Mouse (Mus musculus) brain, embryonic 18.5 days (tissue): ENCODE measurements around the gene Myrip.
"Not testable (repeated sequence)": the region's sequence is repeated elsewhere in the genome, so short reads cannot be mapped to it uniquely, and the experiment has no call there.

Source experiments
- DNase-seq: peaks from one replicate; pipeline ENCODE4 v3.0.0-alpha.2; 2012; ENCODE audit warnings: low read depth, low spot score

Myrip gene

DNA sequence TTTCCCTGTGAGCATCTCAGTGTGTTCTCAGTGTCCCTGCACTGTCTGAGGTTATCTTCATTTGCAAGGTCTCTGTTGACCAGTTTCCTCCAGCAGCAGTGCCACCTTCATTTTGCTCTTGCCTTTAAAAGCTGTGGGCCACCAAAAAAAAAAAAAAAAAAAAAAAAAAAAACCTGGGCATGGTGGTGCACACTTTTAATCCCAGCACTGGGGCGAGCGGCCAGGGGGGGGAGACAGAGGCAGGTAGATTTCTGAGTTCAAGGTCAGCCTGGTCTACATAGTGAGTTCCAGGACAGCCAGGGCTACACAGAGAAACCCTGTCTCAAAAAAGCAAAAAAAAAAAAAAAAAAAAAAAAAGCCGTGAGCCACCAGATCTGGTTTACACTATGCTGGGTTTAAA lies 29.7 kb downstream of the Myrip start:
- not testable (repeated sequence) for DNase-seq

GRCm38 (mm10) chr9:120338172-120338571 lies 36.9 kb downstream of the Myrip start:
- no peak for DNase-seq

DNA sequence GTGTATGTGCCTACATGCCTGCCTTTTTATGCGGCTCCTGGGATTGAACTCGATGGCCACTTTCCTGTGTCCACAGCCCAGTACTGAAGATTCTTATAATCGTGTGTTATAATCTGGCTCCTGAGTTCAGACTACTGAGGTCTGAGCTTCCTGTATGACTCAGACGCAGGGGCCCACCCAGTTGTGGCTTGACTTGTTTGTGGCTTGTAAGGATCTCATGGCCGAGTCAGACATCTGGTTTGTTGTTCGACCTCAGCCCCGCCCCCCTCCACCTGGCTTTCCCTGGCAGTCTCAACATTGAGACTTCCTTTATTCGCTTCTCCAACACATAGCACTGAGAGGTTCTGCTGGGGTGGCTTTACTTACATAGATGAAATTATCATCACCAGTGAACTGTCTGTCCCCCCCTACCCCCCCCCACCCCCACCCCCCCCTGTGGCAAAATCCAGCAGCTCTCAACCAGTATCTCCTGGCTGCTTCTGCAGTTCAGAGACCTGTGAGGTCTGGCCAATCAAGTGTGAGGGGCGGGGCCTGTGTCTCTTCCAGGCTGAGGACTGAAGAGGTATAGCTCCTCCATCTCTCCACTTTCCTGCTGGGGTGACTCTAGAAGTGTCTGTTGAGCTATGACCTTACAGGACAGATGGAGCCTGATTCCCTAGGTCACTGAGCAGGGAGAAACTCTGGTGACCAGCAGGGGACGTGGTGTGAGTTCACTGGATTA lies 38.8 kb downstream of the Myrip start:
- no peak for DNase-seq

GRCm38 (mm10) chr9:120343123-120343790 lies 41.9 kb downstream of the Myrip start:
- DNase-seq, result no peak

GRCm38 (mm10) chr9:120345651-120346151 lies 44.4 kb downstream of the Myrip start:
- no peak for DNase-seq

DNA sequence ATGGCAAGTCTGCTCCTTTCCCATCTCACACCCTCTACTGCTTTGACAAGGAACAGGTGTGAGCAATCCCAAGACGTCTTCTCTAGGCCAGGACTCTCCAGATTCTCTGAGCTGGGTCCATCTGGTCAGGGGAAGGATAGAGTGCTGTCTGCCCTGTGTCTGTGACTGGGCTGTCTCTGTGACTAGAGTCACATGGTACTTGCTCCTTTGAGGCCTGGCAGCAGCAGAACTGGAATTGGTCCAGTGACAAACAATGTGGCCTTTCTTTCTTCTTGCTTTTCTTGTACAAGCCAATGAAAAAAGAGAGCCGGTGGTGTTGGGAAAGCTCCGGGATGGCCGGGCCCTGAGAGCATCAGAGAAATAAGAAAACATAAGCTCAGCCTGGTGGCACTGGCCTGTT lies 47.8 kb downstream of the Myrip start:
- peak; percentile 49 for DNase-seq

DNA sequence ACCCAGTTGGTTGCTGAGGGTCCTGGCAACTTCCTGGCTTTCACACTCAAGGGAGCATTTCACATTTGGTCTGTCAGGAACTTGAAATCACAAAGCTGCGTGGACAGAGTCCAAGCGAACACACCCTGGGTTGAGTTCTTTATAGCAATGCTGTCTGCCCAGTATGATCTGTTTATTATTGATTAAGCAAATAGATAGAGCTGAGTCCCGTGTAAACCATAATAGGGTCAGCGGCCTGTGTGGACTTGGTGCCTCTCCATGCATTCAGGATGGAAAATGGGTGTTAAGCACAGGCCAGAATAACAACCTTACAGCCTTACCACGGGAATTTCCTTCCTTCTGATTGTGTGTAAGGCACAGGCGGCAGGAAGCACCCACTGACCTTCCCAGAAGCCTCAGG lies 49.0 kb downstream of the Myrip start:
- no peak for DNase-seq

DNA sequence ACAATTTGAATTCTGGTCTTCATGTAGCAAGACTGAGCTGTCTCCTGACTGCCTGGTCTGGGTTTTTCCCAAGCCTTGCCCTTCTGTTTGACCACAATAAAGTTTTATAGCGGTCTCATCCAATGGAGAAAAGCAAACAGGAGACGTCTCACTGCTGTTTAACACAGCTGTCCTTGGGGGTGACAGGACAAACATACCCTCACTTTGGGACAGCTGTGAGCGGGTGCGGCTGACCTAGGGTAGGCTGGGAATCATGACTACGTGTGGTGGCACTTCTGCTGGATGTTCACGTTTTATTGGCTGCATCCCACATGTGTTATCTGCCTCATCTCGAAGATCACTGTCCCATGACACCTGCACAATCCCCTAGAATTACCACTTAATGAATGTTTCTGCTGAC lies 49.7 kb downstream of the Myrip start:
- DNase-seq, result no peak

DNA sequence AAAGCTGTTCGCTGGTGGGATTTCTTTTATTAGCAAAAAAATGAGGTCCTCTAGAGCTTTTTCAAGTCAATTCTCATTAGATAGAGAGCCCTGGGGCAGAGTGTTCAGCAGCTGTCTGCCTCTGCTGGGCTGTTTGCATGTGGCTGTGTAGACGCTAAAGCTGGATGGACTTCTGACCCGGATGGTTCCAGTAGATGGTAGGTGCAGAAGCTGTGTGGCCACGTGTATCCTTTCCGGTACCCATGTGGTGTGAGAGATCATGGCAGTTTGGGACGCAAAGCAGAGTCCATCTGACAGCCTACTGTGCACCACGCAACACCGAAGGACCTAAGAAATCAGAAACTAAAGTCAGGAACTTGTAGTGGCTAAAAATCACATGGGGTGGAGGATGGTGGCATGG lies 50.2 kb downstream of the Myrip start:
- no peak for DNase-seq

- DNase-seq, result no peak
Measured at GRCm38 (mm10) chr9:120353036-120353435, 51.7 kb downstream of the Myrip start.

GRCm38 (mm10) chr9:120353967-120354366 lies 52.7 kb downstream of the Myrip start:
- DNase-seq, result no peak

DNA sequence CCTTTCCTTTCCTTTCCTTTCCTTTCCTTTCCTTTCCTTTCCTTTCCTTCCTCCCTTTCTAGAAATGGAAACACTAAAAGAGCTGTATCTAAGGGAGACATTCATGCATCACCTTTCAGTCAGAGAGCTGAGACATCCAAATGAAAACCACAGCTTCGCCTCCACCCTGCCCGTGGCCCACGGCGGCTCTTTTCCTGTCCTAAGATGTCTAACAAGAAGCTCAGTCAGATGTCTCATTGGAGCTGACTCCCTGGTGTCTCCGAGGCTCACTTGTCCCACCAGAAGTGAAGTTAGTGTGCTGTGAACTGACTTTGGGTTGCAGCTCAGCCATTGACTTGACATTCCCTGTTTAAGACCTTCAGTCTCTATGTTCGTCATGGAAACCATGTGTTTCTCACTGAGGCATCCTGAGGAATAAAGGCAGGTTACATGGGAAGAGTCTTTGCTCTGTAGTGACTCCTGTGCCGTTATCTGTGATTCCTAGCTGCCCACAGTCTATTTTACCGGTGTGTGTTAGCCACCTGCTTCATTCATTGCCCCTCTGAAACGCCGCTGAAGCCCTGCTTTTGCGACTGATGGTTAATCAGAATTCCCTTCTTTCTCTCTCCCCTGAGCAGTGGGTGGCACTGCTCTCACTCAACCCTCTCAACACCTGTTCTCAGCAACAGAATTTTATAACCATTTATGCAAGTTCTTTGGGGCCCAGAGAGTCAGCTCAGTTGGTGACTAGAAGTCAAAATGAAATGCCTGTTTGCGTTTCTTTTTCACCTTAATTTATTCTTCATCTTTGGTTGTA lies 53.4 kb downstream of the Myrip start:
- no peak for DNase-seq

GRCm38 (mm10) chr9:120356490-120356889 lies 55.2 kb downstream of the Myrip start:
- no peak for DNase-seq

- DNase-seq, result no peak
Measured at GRCm38 (mm10) chr9:120358060-120358459, 56.7 kb downstream of the Myrip start.

DNA sequence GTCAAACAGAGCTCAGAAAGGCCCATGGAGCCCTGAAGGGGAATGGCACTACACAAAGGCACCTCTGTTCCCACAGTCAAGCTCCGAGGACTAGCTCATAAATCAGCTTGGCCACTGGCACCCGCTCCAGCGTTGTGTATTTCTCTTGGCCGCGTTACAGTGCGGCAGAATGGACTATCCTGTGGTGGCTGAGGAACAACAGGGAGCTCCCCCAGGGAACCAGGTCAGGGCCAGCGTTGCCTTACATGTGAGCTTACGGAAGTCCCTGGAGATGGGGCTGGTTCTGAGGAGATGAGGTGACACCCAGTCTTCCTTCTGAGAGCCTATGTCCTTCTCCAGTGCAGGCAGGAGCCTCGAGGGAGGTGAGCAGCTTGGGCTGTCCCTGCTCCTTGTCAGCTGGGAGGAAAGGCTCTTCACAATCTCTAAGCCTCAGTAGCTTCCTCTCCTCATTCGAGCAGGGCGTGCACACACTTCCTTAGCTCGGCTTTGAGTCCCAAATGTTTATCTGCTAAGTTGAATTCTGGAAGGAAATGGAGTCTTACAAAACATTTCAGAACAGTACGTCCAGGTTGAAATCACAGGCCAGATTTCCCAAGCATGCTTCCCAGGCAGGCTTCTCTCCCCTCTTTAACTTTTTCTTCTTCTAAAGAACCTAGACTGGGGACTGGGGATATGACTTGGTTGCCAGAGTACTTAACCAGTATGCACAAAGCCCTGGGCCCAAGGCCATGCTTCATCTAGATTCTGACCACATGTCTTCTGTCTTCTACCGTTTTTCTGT lies 59.3 kb downstream of the Myrip start:
- no peak for DNase-seq

DNA sequence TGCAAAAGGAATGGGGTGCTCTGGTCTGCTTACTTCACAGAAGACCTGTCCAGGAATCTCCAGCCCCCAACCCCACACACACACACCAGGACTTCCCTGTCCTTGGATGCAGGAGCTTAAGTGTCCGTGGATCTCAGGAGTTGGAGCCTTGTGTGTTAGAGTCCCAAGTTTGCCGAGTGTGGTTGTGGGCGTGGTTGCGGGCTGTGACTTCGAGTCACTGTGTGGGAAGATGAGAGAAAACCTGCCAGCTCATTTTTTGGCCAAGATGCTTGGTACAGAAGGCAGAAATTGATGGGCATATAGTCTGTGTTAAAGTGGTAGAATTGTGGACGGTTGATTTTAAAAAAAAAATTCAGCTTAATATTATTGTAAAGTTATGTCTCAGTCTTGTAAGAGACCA lies 60.3 kb downstream of the Myrip start:
- DNase-seq, result no peak

- no peak for DNase-seq
Measured at GRCm38 (mm10) chr9:120362684-120363083, 61.4 kb downstream of the Myrip start.

DNA sequence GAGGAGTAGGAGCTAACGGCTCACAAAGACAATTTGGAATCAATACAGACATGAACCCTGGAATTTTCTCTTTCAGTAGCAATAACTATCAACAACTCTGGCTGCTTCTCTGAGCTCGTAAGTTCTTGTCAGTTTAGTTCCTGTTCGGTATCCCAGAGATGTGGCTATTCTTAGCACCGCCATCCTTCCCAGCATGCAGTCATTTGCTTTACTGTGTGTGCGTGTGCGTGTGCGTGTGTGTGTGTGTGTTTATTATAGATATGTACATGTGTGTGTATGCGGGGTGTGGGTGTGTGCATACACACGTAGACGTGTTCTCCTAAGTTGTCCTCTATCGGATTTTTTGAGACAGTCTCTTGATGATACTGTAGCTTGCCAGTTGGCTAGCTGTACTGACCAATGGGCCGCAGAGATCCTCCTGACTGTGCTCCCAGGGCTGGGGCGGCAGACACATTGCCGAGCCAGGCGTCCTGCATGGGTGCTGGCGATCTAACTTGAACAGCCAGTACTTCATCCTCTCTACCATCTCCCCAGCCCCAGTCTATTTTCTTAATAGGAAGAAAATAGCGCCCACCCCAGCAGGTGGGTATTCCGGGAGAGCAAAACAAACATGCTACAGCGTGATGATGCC lies 63.5 kb downstream of the Myrip start:
- no peak for DNase-seq

- no peak for DNase-seq
Measured at GRCm38 (mm10) chr9:120367526-120367925, 66.2 kb downstream of the Myrip start.

- DNase-seq, result no peak
Measured at GRCm38 (mm10) chr9:120371633-120372032, 70.3 kb downstream of the Myrip start.

GRCm38 (mm10) chr9:120372347-120372746 lies 71.0 kb downstream of the Myrip start:
- no peak for DNase-seq
